Mouse (Mus musculus) forelimb bud, embryonic 11.5 days (tissue): ENCODE measurements around the gene Disp1.
A peak's percentile ranks its signal among the peaks of the same experiment; 100 is the strongest.

Source experiments
- DNase-seq: peaks from one replicate; pipeline ENCODE4 v3.0.0-alpha.2; 2012; ENCODE audit warnings: low read depth, low spot score

Disp1 gene

DNA sequence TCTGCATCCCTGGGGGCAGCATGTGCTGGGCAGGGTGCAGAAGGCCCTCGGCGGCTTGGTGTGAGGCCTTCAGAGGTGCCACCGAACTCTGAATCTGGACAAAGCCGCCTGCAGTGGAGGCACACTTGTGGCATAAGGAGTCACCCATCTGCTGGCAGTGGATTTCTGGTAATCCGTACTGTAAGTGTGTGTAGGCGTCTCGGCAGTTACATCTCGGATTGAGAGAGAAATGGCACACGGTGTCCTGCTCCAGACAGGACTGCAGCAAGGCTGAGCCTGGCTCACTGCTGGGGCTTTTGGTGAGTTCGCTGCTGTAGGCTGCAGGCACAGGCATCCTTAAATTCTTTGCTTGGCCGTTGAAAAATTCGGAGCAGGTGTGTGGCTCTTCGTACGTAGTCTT is 134.5 kb downstream of the Disp1 start:
- no peak for DNase-seq

DNA sequence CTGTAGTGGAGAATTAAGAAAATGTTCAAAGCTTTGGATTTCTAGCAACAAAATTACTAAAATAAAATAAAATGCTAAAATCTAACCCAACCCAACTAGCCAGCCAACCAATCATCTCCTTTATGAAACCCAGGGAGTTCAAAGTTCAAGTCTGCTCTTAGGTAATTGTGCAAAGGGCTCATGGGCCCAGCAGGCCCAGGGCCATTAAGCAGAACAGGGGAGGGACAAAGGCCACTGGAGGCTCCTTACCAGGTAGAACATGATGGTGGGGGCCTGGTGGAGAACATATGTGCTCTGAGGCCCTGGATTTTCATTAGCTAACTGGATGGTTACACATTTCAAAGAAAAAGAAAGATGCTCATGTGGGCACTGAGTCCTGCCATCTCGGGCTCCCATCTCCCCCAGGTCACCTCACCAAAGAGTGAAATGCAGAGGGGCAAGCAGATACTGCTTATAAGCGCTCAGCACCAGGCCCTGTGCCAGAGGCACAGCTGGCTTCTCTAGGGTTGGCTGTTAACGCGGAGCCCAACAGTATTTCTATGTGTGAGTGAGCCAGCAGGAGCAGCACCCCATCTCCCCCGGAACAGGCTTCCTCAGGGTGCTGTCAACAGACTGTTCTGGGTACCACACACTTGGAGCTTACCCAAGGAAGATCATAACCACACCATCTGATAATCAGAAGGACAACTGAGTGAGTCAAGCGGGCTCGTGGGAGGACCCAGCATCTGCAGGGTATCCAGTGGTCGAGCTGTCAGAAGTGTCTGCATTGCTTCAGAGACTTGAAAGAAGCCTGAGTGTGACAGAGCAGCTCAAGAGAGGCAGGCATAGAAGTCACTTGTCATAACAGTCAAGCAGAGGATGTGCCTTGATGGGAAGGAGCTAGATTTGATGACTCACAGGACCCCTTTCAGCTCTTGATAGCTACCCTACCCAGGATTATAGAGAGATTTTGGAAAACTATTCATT is 137.0 kb downstream of the Disp1 start:
- no peak for DNase-seq

DNA sequence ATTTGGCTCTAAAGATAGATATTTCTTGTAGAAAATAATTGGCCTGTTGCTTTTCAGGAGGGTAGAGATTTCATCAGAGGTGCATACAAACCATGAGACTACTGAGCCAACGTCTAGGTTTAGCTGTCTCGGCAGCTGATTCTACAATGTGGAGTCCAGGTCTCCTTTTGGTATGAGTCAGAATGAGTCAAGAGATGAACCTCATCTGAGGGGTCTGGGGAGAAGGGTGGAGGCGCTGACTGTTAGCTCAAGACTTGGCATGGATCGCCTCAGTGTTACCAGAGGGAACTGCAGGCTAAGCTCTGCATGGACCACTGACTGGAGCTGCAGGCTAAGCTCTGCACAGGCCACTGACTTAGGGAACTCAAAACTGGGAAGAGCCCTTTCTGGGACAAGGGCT is 138.9 kb downstream of the Disp1 start:
- no peak for DNase-seq

DNA sequence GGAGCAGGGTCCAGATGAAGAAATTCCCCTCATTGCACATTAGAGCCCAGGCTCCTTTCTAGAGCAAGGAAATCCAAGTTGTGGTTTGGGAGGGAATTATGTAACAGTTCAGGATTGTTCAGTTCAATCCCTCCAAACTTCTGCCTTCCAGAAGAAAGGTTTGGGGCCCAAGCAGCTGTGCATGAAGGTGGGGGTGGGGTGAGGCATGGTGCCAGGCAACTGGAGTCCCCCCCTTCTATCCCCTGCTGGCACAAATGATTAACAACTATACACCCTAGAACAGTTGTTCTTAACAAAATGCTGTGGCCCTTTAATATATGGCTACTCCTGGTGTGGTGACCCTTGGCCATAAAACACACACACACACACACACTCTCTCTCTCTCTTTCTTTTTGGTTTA is 140.2 kb downstream of the Disp1 start:
- DNase-seq: no peak

DNA sequence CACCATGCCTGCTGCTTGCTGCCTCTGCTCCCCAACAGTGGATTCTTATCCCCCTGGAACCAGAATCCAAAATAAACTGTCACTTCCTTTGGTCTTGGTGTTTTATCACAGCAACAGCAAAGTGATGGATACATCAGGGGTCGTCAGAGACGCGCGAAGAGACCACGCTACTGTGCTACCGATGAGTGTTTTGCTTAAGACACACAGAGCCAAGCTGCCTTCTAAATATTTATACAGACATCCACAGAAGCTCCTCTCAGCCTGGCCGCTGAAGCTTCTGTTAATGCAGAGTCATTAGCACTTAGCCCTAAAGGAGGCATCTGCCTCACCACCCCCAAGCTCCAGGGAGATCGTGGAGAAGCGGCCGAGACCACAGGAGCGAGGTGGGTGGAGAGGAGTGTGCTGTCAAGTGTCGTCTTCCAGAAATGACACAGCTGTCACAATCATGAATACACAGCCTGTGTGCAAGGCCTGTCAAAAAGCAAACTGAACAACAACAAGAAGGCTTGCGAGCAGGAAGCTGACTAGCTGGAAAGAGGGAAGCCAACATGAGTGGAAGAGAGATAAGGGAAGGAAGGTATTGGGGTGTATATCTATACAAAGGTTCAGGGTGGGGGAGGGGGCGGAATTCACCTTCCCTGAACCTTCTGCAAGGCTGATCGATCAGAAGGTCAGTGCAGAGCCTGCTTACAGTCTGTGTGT is 146.1 kb downstream of the Disp1 start:
- DNase-seq: no peak

DNA sequence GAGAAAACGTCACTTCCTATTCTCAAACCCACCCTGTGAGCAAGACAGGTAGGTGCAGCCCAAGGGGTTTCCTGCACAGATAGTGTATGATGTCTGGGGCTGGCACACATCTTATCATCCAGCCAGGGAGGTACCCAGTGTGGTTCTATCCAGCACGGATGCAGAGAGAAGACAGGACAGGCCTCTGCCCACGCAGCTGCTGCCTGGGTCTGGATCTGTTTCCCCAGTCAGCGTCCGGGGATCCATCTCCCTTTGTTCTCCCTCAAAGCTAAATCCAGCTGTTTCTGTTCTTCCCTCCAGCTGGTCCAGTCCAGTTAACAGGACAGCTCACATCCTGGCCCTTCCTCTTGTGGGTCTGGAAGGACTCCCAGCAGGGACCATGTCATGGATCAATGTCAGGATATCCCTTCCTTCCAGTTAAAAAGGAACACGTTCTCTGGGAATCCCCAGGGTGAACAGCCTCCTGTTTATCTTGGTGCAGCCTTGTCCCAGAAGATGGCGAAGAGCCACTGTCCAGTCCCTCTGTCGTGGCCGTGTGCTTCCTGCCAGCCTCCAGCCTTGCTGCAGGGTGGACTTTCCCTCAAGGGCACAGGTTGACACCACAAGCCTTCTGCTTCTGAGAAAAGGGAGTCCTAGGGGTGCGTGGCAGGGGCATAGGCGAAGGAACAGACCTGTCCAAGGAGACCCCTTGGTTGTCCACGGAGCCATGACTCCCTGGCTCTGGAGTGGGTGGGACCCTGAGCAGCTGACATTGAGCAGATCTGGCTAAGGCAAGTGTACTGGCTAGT is 148.9 kb downstream of the Disp1 start:
- DNase-seq: no peak

DNA sequence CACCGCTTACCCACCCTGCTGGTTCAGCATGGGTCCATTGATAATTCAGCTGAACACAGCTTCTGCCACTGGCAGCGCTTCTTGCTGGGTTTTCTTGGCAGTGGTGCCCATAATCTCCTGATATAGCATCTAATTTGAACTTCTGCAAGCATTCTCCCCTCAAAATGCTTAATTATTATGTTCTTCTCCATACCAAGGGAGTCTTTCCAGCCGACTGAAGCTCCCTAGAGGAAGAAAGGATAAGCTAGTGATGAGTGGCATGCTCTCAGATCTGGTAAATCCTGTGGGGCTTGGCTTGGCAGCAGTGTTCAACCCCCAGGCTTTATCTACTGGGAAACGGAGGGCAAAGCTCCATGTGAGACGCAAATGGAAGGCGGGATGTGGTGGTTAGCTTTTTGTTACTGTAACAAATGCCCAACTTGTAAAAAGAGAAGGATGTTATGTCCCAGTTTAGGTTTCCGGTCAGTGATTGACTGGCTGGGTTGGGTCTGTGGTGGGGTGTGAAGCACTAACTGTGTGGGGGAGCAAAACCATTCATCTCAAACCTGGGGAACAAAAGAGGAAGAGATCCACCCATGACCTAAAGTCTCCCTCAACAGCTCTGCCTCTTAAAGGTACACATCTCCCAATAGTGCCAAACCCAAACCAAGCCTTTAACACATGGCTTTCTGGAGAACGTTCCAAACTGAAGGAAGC is 151.2 kb downstream of the Disp1 start:
- no peak for DNase-seq

DNA sequence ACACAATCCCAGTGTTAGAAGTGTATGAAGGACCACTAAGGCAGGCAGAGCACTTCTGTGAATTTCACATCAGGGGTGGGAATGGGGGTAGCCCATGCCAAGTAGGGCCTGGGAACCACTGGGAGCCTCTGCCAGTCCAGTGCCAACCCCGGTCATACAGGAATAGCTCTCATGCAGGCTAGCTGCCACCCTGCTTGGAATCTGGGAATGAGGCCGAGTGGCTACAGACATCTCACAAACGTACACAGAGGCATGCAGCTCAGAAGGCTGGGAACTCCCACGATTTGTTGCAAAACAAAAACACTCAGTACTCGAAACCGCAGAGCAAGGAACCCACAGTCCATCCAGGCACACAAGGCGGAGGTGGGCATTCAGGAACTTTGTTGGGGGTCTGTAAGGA is 153.5 kb downstream of the Disp1 start:
- DNase-seq: no peak

DNA sequence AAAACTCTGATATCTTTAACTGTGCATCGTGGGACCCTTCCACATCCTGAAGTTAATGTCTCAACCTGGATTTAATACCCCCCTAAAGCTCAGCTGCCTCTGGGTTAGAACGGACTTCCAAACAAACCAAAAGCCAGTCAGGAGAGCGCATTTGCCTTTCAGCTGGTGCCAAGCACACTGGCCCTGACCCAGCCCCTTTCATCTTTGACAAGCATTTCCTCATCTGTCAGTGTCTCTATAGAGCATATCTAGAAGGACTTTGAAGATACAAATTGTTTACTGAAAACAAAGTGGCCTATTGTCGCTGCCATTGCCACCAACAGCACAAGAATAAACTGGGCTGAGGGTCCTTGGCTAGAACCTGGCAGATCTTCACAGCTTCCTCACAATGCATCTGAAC is 154.3 kb downstream of the Disp1 start:
- no peak for DNase-seq

DNA sequence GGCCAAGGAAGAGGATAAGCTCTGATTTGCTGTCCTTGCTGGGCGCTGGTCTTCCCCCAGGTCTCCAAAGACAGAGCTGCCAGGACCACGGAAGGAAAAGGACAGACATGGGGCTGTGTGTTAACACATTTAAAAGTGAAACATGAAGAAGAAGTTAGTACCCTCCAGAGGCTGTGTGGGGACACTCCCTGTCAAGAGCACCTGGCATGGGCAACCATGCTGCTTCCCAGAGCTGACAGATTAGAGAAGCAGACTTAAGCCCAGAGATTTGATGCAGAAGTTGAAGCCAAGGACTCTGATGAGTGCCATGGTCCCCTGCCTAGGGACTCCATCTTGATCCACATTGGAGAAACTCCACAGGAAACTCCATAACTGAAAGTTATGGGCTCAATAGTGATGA is 160.7 kb downstream of the Disp1 start:
- DNase-seq: no peak

DNA sequence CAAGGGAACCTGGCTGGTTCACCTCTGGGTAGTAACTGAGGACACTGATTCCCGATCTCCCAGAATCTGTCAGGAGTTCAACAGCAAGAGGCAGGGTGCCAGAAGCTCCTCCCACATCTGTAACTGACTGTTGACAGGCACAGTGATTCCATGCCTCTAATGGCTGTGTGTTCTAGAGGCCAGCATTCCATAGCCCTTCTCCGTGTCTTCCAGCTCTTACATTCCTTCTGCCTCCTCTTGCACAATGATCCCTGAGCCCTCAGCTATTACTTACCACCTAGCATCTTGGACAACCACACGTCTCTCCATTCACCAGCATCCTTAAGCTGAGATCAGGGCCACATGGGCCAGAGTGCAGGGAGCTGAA is 165.1 kb downstream of the Disp1 start:
- no peak for DNase-seq

DNA sequence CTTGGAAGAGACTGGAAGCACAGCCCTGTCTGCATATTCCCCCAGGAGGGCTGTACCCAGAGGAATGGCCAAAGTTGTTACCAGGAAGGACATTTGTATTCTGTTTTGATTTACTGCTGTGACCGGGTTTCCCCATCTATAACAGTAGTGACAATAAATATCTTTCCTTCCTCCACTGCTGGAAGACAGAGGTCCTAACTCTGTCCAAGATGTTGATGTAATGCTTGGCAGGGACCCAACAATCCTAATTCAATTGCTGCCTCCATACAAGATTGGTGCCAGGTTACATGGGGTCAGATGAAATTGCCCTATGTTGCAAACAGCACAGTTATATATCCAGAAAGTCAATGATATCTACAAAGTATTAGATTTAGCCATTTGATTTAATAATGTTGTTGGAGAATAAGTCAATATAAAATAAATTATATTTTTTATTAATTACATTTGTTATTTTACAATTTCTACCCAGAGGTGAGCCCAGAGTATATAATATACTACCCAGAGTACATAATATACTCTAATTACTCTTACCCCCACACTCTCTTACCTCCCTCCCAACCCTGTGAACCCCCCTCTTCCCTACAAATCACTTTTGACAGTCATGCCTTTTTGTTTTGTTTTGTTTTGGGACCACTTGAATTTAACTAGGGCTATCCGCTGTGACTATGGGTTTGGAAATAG is 165.6 kb downstream of the Disp1 start:
- DNase-seq: no peak

DNA sequence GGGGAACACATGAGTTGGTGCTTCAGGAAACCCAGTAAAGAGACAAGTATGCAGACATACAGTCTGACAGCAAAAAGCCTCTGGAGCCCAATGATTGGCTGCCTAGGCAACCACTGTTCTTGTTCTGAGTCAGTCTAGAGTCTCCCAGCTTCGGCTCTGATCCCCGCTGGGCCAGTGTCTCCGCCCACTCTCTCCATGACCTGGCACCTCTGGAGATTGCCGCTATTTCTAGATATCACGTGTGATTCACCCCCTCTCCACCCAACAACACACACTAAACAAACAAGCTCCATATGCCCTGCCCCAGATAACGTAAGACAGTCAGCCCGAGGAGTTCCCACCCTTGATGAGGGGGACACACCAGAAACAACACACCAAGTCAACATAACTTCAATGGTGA is 168.7 kb downstream of the Disp1 start:
- no peak for DNase-seq

DNA sequence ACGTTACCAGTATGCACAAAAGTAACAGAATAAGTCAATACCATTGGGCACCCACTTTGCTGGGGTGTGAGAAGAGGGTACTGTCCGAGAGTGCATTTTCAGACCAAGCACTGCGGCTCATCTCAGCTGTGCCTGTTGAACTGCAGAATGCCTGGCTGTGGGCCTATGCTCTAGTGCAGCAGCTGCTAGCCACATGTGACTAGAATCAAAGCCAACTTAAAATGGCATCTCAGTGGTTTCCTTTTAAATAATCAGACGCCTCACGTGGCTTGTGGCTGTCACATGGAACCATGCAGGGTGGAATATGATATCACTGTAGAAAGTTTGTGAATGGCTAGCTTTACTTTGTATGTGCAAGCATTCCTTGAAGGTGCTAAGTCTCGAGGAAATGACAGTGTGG is 172.0 kb downstream of the Disp1 start:
- peak; percentile 52 for DNase-seq

DNA sequence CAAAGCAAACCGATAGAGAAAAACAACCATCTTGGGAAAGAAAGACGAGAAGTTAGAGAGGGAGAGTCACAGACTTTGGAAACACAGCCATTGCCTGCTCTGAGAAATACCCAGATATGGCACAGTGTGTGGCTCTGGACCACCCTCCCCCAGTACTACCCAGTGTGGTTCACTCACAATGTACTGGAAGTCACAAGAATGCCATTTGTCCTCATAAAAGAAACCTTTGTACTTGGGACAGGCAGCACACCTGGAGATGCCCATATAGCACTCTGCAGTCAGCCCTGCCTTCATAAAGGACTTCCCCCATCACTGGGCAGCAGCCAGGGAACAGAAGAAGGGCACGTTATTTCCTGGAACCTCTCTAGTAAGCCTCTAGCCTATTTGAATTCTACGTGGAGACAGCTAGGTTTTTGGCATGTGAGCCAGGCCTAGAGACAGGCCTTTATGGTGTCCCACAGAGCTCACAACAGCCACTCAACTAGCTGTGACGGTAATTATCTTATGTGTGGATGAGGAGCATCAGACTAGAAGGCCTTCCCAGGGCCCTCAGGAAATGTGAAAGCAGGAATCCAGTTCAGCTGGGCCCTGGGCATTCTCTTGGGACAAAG is 173.3 kb downstream of the Disp1 start:
- no peak for DNase-seq

DNA sequence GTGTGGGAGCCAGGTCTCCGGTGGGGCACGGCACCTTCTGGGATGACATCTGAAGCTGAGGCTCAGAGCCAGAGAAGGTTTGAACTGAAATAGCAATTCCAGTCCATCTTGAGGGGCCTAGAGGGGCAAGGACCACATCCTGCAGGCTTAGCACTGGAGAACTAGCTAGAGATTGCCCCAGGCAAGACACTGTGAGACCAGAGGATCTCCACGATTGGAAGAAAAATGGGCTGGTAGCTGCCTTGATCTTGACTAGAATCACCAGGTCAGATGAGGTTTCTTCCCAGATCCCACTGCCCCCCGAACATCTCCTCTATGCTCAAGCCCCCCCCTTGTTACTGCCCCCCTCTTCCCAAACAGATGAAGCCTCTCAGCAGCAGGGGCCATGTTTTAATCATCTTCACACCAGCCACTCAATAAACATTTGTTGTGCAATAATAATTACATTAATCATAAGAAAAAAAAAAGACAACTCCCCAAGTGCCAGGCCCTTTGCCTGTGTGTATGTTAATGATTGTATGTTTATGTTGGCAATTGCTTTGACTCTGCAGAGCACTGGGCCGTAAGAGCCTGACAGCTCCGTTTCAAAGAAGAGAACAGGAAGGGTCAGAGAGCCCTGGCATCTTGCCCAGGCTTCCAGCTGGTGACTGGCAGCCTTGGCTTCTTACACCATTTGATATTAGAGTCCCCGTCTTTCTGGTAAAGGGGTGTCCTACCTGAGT is 174.0 kb downstream of the Disp1 start:
- DNase-seq: no peak

DNA sequence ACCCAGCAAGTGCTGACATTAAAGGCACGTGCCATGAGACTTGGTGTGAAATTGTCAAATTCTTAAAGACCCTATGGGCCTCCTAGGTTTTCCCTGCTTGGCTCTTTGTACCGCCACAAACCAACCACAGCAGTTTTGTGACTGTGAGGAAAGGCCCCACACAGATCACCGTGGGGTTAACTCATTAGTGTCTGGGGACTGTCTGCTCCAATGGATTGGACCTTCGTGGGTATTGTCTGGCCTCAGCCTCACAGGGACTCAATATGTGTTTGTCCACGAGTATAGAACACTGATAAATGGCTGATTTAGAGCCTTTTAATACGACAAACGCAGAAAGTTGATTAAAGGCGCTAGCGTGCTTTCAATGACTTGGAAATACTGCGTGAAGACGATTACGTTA is 175.2 kb downstream of the Disp1 start:
- DNase-seq: no peak

DNA sequence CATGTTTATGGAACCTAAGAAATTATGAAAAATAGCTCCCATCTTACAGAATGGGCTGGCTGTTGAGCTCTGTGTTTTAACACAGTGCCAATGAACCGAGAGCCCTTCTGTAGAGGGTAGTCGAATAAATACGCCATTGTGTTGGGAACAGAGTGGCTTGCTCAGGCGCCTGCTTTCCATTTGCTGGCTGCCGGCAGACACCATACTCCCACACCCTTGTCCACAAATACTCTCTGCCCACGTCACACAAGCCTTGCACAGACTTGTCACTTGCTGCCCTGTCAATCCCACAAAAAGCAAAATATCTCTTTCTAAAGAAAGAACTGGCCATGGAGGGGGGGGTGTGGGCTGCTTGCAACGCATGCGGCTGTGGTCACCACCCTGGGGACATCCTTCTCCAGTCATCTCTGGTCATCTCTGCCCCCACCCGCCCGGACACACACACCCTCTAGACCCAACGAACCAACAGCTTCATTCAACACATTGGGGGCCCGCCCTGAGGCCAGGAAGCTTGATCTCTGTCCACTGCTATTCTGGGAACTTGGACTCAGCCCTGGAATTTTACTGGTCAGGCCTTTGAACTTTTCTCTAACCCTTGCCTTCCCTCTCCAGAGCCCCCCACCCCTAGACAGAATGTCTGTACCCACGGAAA is 178.0 kb downstream of the Disp1 start:
- no peak for DNase-seq

DNA sequence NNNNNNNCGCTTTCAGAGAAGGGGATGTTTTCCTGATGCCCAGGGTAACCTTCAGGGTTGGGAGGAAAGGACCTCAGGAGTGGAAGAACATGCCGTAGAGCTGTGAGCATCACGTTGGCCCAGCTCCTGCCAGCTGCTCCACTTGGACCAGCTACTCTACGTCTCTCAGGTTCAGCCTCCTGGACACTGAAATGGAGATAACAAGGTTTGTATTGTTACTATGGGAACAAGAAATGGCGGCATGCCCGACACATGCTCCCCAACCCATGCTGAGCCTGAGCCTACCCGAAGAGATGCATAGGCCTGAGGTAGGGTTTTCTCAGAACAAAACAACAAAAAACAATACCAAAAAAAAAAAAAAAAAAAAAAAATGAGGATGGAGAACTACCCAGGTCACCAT is 179.6 kb downstream of the Disp1 start:
- no peak for DNase-seq
